Mouse (Mus musculus): ENCODE results near the gene Gm1043.

- TF ChIP-seq POLR2A (IDR thresholded peaks at IDR 0.05; ENCODE audit: insufficient read depth, low read length) (no peak), CTCF (IDR thresholded peaks at IDR 0.05; ENCODE audit: low read depth, low read length) (no peak), EP300 (IDR thresholded peaks at IDR 0.05; ENCODE audit: insufficient read depth, low read depth, low read length) (no peak)
These were observed 11.5 kb upstream of the Gm1043 start for GRCm38 (mm10) chr5:37073660-37074059.
